Mouse (Mus musculus) intestine, embryonic 14.5 days (tissue): Measurements from ENCODE around the gene Cd274. TPM values are rescaled to one million over a fixed set of nuclear protein-coding genes. Genes with fewer than 3 reads are reported as not detected.

Experiments used
- ATAC-seq: fragments of 200-750 bp; cut with Nextera tagmentation; replicated peaks from 2 replicates; pipeline ENCODE4 v1.8.0; 2017; ENCODE audit warnings: low read depth, moderate number of reproducible peaks, moderate TSS enrichment, moderate library complexity; ENCODE audit not compliant: low FRiP score, low TSS enrichment
- DNase-seq: peaks from one replicate; pipeline ENCODE4 v3.0.0-alpha.2; 2018; ENCODE audit warnings: low spot score
- H3K27ac ChIP-seq: fragments of 300-500 bp; sonication (generic); 2 replicates; pipeline ENCODE4 v1.5.1; 2014; ENCODE audit warnings: low read depth, mild to moderate bottlenecking, control low read depth
- H3K27me3 ChIP-seq: fragments of 300-500 bp; sonication (generic); replicated peaks from 2 replicates; pipeline ENCODE4 v1.6.1; 2014; ENCODE audit warnings: low read length, control low read depth; ENCODE audit not compliant: control insufficient read depth, insufficient read depth
- H3K36me3 ChIP-seq: fragments of 300-500 bp; sonication (generic); 2 replicates; pipeline ENCODE4 v1.6.1; 2014; ENCODE audit warnings: low read length, control low read depth; ENCODE audit not compliant: control insufficient read depth, insufficient read depth
- H3K4me1 ChIP-seq: fragments of 300-500 bp; sonication (generic); replicated peaks from 2 replicates; pipeline ENCODE4 v1.6.1; 2014; ENCODE audit warnings: low read length, control low read depth, mixed read lengths; ENCODE audit not compliant: control insufficient read depth, insufficient read depth
- H3K4me2 ChIP-seq: fragments of 300-500 bp; sonication (generic); 2 replicates; pipeline ENCODE4 v1.6.1; 2014; ENCODE audit warnings: low read length
- H3K4me3 ChIP-seq: fragments of 300-500 bp; sonication (generic); 2 replicates; pipeline ENCODE4 v1.5.1; 2014; ENCODE audit warnings: low read depth, low read length, control low read depth, mixed read lengths
- H3K9ac ChIP-seq: fragments of 300-500 bp; sonication (generic); 2 replicates; pipeline ENCODE4 v1.6.1; 2014; ENCODE audit warnings: mild to moderate bottlenecking, low read length
- H3K9me3 ChIP-seq: fragments of 300-500 bp; sonication (generic); 2 replicates; pipeline ENCODE4 v1.6.1; 2016; ENCODE audit warnings: low read length, control low read depth; ENCODE audit not compliant: control insufficient read depth
- WGBS: fragments of 180-500 bp; shearing (Covaris S2); extraction: QIAGEN DNeasy Blood & Tissue Kit; methylation state at CpG from one replicate; pipeline ENCODE4 v1.1.7; 2014; 5-methylcytosine and 5-hydroxymethylcytosine counted together
- polyA plus RNA-seq: library from polyadenylated mRNA; unstranded; fragments of >200 nt; fragmentation: Nextera tagmentation; extraction: Ambion mirVana; gene quantifications from 2 replicates; pipeline ENCODE4 v1.2.1, GENCODE M21; 2014

Cd274 gene
- polyA plus RNA-seq = 0.47 and 0.97 TPM in 2 replicates

- Histone ChIP-seq H3K4me3 (peak within 1 kb of the TSS; percentile 49), H3K27ac (no peak within 1 kb of the TSS)
- 2% methylated on average over 26 of the region's 26 CpGs for WGBS
These were observed at the start of gene Cd274, which contains the start of gene Plgrkt for GRCm38 (mm10) chr19:29366969-29367622. Cd274 (plus strand) TSS chr19:29367455. Plgrkt (minus strand) TSS chr19:29367390.

GRCm38 (mm10) chr19:29323416-29324049, 43.7 kb upstream of the Cd274 start:
- H3K4me3 ChIP-seq = no peak overlapping the region
- ATAC-seq (no peak), DNase-seq (no peak)
- H3K27me3 ChIP-seq = no peaks in the 10 kb centered on the region
- WGBS = 65% methylated on average over 8 of the region's 8 CpGs
- H3K9me3 ChIP-seq = no peaks in the 10 kb centered on the region
- H3K4me1 ChIP-seq = peaks cover 5% of the 10 kb centered on the region; the same call in 1 of the 2 replicates
- H3K9ac ChIP-seq = no peak overlapping the region
- H3K36me3 ChIP-seq = no peaks in the 10 kb centered on the region
- H3K27ac ChIP-seq = no peak overlapping the region
- H3K4me2 ChIP-seq = no peak overlapping the region

More at GRCm38 (mm10) chr19:29366969-29367622, at the start of gene Cd274, which contains the start of gene Plgrkt:
- H3K9me3 ChIP-seq = no peaks in the 10 kb centered on the region
- no peaks in the 10 kb centered on the region for H3K27me3 ChIP-seq
- peak; percentile 73; the same call in 1 of the 2 replicates for ATAC-seq
- H3K4me2 ChIP-seq = peak within 1 kb of the TSS; percentile 80
- H3K9ac ChIP-seq = peak within 1 kb of the TSS; percentile 27
- peaks cover 6% of the 10 kb centered on the region; the same call in 1 of the 2 replicates for H3K4me1 ChIP-seq
- no peaks in the 10 kb centered on the region for H3K36me3 ChIP-seq
- DNase-seq = peak; percentile 85

GRCm38 (mm10) chr19:29325053-29325851, 42.0 kb upstream of the Cd274 start, which contains the start of gene Insl6:
Insl6 (minus strand) TSS chr19:29325356.
- ATAC-seq = peak; percentile 91
- Histone ChIP-seq H3K4me3 (peak within 1 kb of the TSS; percentile 33), H3K4me1 (peaks cover 5% of the 10 kb centered on the region; the same call in 1 of the 2 replicates), H3K36me3 (no peaks in the 10 kb centered on the region), H3K27me3 (no peaks in the 10 kb centered on the region), H3K9ac (peak within 1 kb of the TSS; percentile 29), H3K27ac (peak within 1 kb of the TSS; percentile 7; the same call in 1 of the 2 replicates), H3K9me3 (no peaks in the 10 kb centered on the region), H3K4me2 (peak within 1 kb of the TSS; percentile 57)
- peak; percentile 88 for DNase-seq
- 2% methylated on average over 27 of the region's 31 CpGs for WGBS

GRCm38 (mm10) chr19:29325852-29326180, 41.4 kb upstream of the Cd274 start:
- Histone ChIP-seq H3K27me3 (no peaks in the 10 kb centered on the region), H3K9ac (peak overlapping the region; percentile 29; the same call in 1 of the 2 replicates), H3K4me3 (peak overlapping the region; percentile 29), H3K4me1 (peaks cover 5% of the 10 kb centered on the region; the same call in 1 of the 2 replicates), H3K36me3 (no peaks in the 10 kb centered on the region), H3K27ac (peak overlapping the region; percentile 7; the same call in 1 of the 2 replicates), H3K4me2 (peak overlapping the region; percentile 57), H3K9me3 (no peaks in the 10 kb centered on the region)
- DNase-seq = no peak
- no peak for ATAC-seq
- WGBS = 38% methylated on average over 9 of the region's 9 CpGs

GRCm38 (mm10) chr19:29326396-29326795, 40.9 kb upstream of the Cd274 start:
- Histone ChIP-seq H3K9me3 (no peaks in the 10 kb centered on the region), H3K27me3 (no peaks in the 10 kb centered on the region), H3K4me3 (no peak overlapping the region), H3K4me2 (no peak overlapping the region), H3K27ac (no peak overlapping the region), H3K9ac (no peak overlapping the region), H3K36me3 (no peaks in the 10 kb centered on the region), H3K4me1 (peaks cover 5% of the 10 kb centered on the region; the same call in 1 of the 2 replicates)
- no peak for DNase-seq
- ATAC-seq = no peak
- WGBS = 91% methylated on average over 4 of the region's 4 CpGs

GRCm38 (mm10) chr19:29326822-29327552, 40.3 kb upstream of the Cd274 start:
- H3K9ac ChIP-seq = no peak overlapping the region
- ATAC-seq (no peak), DNase-seq (no peak)
- peaks cover 5% of the 10 kb centered on the region; the same call in 1 of the 2 replicates for H3K4me1 ChIP-seq
- H3K9me3 ChIP-seq = no peaks in the 10 kb centered on the region
- no peak overlapping the region for H3K4me3 ChIP-seq
- H3K36me3 ChIP-seq = no peaks in the 10 kb centered on the region
- 87% methylated on average over 13 of the region's 13 CpGs for WGBS
- H3K27ac ChIP-seq = no peak overlapping the region
- no peaks in the 10 kb centered on the region for H3K27me3 ChIP-seq
- no peak overlapping the region for H3K4me2 ChIP-seq

- H3K4me1 ChIP-seq = no peaks in the 10 kb centered on the region; the same call in 1 of the 2 replicates
- ATAC-seq (no peak), DNase-seq (peak; percentile 80)
- 3% methylated on average over 23 of the region's 23 CpGs for WGBS
- no peaks in the 10 kb centered on the region for H3K27me3 ChIP-seq
- peak within 1 kb of the TSS; percentile 37 for H3K4me3 ChIP-seq
- no peaks in the 10 kb centered on the region for H3K9me3 ChIP-seq
- peak within 1 kb of the TSS; percentile 58 for H3K9ac ChIP-seq
- no peaks in the 10 kb centered on the region for H3K36me3 ChIP-seq
- peak within 1 kb of the TSS; percentile 77 for H3K4me2 ChIP-seq
- no peak within 1 kb of the TSS for H3K27ac ChIP-seq
These were observed 33.0 kb upstream of the Cd274 start, which contains the start of gene Rln1 for GRCm38 (mm10) chr19:29334068-29334745. Rln1 (minus strand) TSS chr19:29334670.
